Mouse (Mus musculus) heart, postnatal 0 days (tissue): Measurements from ENCODE around the gene BC003965. TPM values are rescaled to one million over a fixed set of nuclear protein-coding genes. Genes with fewer than 3 reads are reported as not detected.
A peak's percentile ranks its signal among the peaks of the same experiment; 100 is the strongest.

Experiments
- ATAC-seq: fragments of 200-750 bp; cut with Nextera tagmentation; 2 replicates; pipeline ENCODE4 v1.8.0; 2017; ENCODE audit warnings: low read depth, moderate number of reproducible peaks, moderate library complexity; ENCODE audit not compliant: insufficient read depth
- DNase-seq: peaks from one replicate; pipeline ENCODE4 v3.0.0-alpha.2; 2016; ENCODE audit warnings: low spot score
- H3K27ac ChIP-seq: fragments of 300-500 bp; sonication (generic); 2 replicates; pipeline ENCODE4 v1.5.1; 2014; ENCODE audit warnings: low read depth, mild to moderate bottlenecking
- H3K27me3 ChIP-seq: fragments of 300-500 bp; sonication (generic); 2 replicates; pipeline ENCODE4 v1.6.1; 2014; ENCODE audit warnings: low read length, mixed read lengths; ENCODE audit not compliant: control insufficient read depth, insufficient read depth
- H3K36me3 ChIP-seq: fragments of 300-500 bp; sonication (generic); replicated peaks from 2 replicates; pipeline ENCODE4 v1.6.1; 2014; ENCODE audit warnings: low read length, mixed read lengths; ENCODE audit not compliant: control insufficient read depth, insufficient read depth
- H3K4me1 ChIP-seq: fragments of 300-500 bp; sonication (generic); 2 replicates; pipeline ENCODE4 v1.6.1; 2014; ENCODE audit warnings: antibody characterized with exemption; ENCODE audit not compliant: control insufficient read depth, insufficient read depth
- H3K4me2 ChIP-seq: fragments of 300-500 bp; sonication (generic); 2 replicates; pipeline ENCODE4 v1.6.1; 2014; ENCODE audit warnings: low read depth, mild to moderate bottlenecking, low read length, moderate library complexity
- H3K4me3 ChIP-seq: fragments of 300-500 bp; sonication (generic); 2 replicates; pipeline ENCODE4 v1.5.1; 2014; ENCODE audit warnings: low read depth, low read length
- H3K9ac ChIP-seq: fragments of 300-500 bp; sonication (generic); replicated peaks from 2 replicates; pipeline ENCODE4 v1.6.1; 2014; ENCODE audit warnings: low read depth, low read length, mixed read lengths
- H3K9me3 ChIP-seq: fragments of 300-500 bp; sonication (generic); replicated peaks from 2 replicates; pipeline ENCODE4 v1.6.1; 2016; ENCODE audit warnings: low read length; ENCODE audit not compliant: control insufficient read depth
- CTCF ChIP-seq: IDR thresholded peaks from 2 replicates; pipeline ENCODE4 v1.5.1; 2016; ENCODE audit warnings: antibody characterized with exemption, control low read depth, low read depth
- EP300 ChIP-seq: IDR thresholded peaks from 2 replicates; pipeline ENCODE4 v1.6.1; 2016; ENCODE audit warnings: antibody characterized with exemption, low read depth
- WGBS: fragments of 180-500 bp; shearing (Covaris S2); extraction: QIAGEN DNeasy Blood & Tissue Kit; methylation state at CpG from one replicate; pipeline ENCODE4 v1.1.7; 2014; 5-methylcytosine and 5-hydroxymethylcytosine counted together
- polyA plus RNA-seq: library from polyadenylated mRNA; unstranded; fragments of >200 nt; fragmentation: Nextera tagmentation; extraction: Ambion mirVana; gene quantifications from 2 replicates; pipeline ENCODE4 v1.2.1, GENCODE M21; 2015
- total RNA-seq: library from RNA; depleted of rRNA; stranded (reverse); fragments of >200 nt; gene quantifications from 2 replicates; pipeline ENCODE4 v1.2.3, GENCODE M21; 2014; ENCODE audit warnings: low replicate concordance

The BC003965 gene
- total and polyA plus RNA-seq, 2 experiments from 2014 or later = 17.3 to 26.5 TPM

GRCm38 (mm10) chr17:25210006-25210405 lies 25.7 kb downstream of the BC003965 start:
- Histone ChIP-seq H3K4me2 (no peak overlapping the region), H3K9ac (no peak overlapping the region), H3K4me1 (no peaks in the 10 kb centered on the region), H3K9me3 (no peaks in the 10 kb centered on the region), H3K4me3 (no peak overlapping the region), H3K27ac (no peak overlapping the region), H3K36me3 (peaks cover 87% of the 10 kb centered on the region), H3K27me3 (no peaks in the 10 kb centered on the region)
- 90% methylated on average over 4 of the region's 4 CpGs for WGBS
- no peak for TF ChIP-seq CTCF
- no peak for TF ChIP-seq EP300
- DNase-seq (no peak), ATAC-seq (no peak)

GRCm38 (mm10) chr17:25210680-25211466 lies 26.5 kb downstream of the BC003965 start:
- Histone ChIP-seq H3K27me3 (no peaks in the 10 kb centered on the region), H3K9ac (no peak overlapping the region), H3K36me3 (peaks cover 87% of the 10 kb centered on the region), H3K4me3 (no peak overlapping the region), H3K27ac (peak overlapping the region; percentile 27; the same call in 1 of the 2 replicates), H3K9me3 (no peaks in the 10 kb centered on the region), H3K4me2 (no peak overlapping the region), H3K4me1 (no peaks in the 10 kb centered on the region)
- 61% methylated on average over 15 of the region's 15 CpGs for WGBS
- TF ChIP-seq CTCF (no peak), EP300 (no peak)
- no peak; the same call in 1 of the 2 replicates for ATAC-seq
- DNase-seq = no peak

- H3K4me1 ChIP-seq = no peaks in the 10 kb centered on the region
- H3K36me3 ChIP-seq = peaks cover 89% of the 10 kb centered on the region
- H3K9me3 ChIP-seq = no peaks in the 10 kb centered on the region
- H3K4me2 ChIP-seq = no peak overlapping the region
- H3K27me3 ChIP-seq = no peaks in the 10 kb centered on the region
- ATAC-seq (no peak), DNase-seq (no peak)
- TF ChIP-seq CTCF (no peak), EP300 (no peak)
- H3K4me3 ChIP-seq = no peak overlapping the region
- H3K27ac ChIP-seq = peak overlapping the region; percentile 27; the same call in 1 of the 2 replicates
- WGBS = 63% methylated on average over 4 of the region's 4 CpGs
- no peak overlapping the region for H3K9ac ChIP-seq
Observed at GRCm38 (mm10) chr17:25211705-25212104, 27.4 kb downstream of the BC003965 start.

- no peak overlapping the region for H3K4me3 ChIP-seq
- H3K27ac ChIP-seq = no peak overlapping the region
- peaks cover 85% of the 10 kb centered on the region for H3K36me3 ChIP-seq
- H3K9me3 ChIP-seq = no peaks in the 10 kb centered on the region
- DNase-seq (no peak), ATAC-seq (no peak)
- H3K4me1 ChIP-seq = no peaks in the 10 kb centered on the region
- H3K9ac ChIP-seq = no peak overlapping the region
- no peak overlapping the region for H3K4me2 ChIP-seq
- no peaks in the 10 kb centered on the region for H3K27me3 ChIP-seq
- 88% methylated on average over 3 of the region's 3 CpGs for WGBS
- TF ChIP-seq CTCF (no peak), EP300 (no peak)
Observed at GRCm38 (mm10) chr17:25215431-25215830, 31.1 kb downstream of the BC003965 start.

DNA sequence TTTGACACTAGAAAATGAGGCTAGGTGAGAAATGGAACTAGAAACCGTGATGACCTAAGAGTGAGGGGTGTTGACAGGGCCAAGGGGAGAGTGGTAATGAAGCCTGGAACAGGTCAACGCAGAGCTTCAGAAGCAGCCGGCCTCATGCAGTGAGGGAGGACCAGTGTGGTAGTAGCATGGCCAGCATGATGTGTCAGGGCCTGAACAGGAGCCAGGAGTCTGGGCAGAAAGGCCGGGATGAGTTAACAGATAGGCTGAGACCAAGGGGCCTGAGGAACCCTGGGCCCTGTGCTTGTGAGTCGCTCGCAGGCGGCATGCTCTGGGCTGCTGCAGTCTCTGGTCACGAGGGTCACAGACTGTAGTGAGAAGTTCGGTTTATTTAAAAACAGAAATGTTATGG lies 34.6 kb downstream of the BC003965 start:
- H3K36me3 ChIP-seq = peaks cover 57% of the 10 kb centered on the region
- 75% methylated on average over 9 of the region's 9 CpGs for WGBS

More for the DNA sequence above, 34.6 kb downstream of the BC003965 start:
- no peak for TF ChIP-seq EP300
- TF ChIP-seq CTCF = no peak
- no peak overlapping the region for H3K4me3 ChIP-seq
- no peak for DNase-seq
- no peak overlapping the region for H3K4me2 ChIP-seq
- peaks cover 5% of the 10 kb centered on the region; the same call in 1 of the 2 replicates for H3K4me1 ChIP-seq
- H3K9ac ChIP-seq = no peak overlapping the region
- no peak for ATAC-seq
- H3K9me3 ChIP-seq = no peaks in the 10 kb centered on the region
- H3K27ac ChIP-seq = no peak overlapping the region
- no peaks in the 10 kb centered on the region for H3K27me3 ChIP-seq
